Mouse (Mus musculus) E14TG2a.4 (cell line): ENCODE measurements at regions not wholly inside any gene's neighbourhood (a gene's known extent, or its start where the extent isn't known, plus 50 kb on each side); places are given as distances from the start of the nearest gene placed in this dataset.

Source experiments
- CTCF ChIP-seq: conservative IDR thresholded peaks from 2 replicates; pipeline ENCODE4 v1.5.1; 2014; ENCODE audit warnings: low read length
- POU5F1 ChIP-seq: IDR thresholded peaks from 2 replicates; pipeline ENCODE4 v1.6.1; 2014; ENCODE audit warnings: low read length, borderline replicate concordance

DNA sequence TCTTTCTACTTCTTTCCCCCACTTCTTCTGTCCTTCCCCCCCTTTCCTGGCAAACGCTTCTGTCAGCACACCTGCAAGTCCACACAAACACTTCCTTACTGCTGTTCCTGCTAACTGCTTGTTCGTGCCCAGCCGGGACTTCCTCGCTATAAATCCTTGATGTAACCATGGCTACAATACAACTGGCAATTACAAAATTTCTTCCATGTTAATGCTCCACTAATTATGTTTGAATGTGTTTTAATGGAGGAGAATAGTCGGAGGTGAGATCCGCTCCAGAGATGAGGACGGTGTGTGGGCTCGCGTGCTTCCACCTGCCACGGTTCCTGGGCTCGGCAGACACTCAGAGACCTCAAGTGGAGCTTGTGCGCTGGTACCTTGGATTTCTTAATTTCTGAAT, 215.3 kb upstream of the Igbp1b start:
- TF ChIP-seq CTCF: no peak
- no peak for TF ChIP-seq POU5F1
